Mouse (Mus musculus): ENCODE results near the gene Slc9a9.

DNA sequence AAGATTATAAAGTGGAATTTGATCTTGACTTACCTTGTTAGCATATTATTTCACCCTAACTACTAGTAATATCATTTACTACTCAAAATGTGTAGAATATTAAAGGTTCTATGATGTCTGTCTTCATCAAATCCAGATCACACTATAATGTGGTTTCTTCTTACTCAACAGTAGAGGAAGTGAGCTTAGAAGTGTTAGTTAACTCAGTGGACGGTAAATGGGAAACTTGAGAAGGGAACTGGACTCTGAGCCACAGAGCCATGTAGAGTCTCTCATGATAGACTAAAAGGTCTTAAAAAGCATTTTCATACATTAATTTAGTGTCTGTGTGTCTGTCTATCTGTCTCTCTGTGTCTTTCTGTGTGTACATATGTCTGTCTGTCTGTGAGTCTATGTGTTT lies 64.6 kb downstream of the Slc9a9 start:
- TF ChIP-seq EP300 (IDR thresholded peaks at IDR 0.05; ENCODE audit: low read depth) = no peak
- no peak for TF ChIP-seq CTCF (IDR thresholded peaks at IDR 0.05; ENCODE audit: low read depth)
